Mouse (Mus musculus): ENCODE measurements around the gene Pald1. TPM values are rescaled to one million over a fixed set of nuclear protein-coding genes. Genes with fewer than 3 reads are reported as not detected.
A peak's percentile ranks its signal among the peaks of the same experiment; 100 is the strongest.

Pald1 gene
- polyA plus RNA-seq, 1 experiment from 2014 or later, result 47.5 TPM

DNA sequence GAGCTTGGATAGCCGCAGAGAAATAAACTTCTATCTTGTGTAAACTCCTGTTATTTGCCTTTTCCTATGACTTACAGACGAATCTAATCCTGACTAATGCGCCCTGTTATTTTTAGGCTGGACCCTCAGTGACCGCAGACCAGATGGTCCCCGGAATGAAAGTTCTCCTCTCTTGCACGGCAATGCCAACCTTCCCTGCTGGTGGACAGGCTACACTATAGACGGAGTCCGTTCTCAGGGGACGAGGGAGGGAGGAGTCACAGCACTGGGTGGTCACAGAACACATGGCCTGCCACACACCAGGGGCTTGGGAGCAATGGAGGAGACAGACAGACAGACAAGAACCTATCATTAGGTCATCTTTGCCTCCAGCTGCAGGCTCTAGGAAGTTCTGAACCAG is 20.8 kb downstream of the Pald1 start:
- no peak for ATAC-seq (ENCODE audit: insufficient read depth)

DNA sequence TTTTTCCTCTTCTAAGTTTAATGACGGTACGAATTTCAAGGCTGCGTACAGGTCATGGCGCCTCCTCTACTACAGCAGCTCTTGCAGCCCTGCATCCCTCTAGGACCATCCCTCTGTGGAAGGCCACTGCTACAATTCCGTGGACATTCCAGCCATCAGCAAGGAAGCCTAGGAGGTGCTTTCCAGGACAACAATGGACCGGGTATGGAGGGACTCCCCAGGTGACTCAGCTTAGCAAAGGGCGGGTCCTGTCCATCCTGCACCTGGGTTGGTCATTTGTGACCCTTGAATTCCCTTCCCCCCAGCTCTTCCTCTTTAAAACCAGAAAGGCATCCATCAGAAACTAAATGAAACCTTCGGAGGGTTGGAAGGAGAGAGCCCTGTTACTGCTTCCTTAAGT is 22.7 kb downstream of the Pald1 start:
- no peak overlapping the region for H3K4me3 ChIP-seq (ENCODE audit: low read depth, low read length)
- no peak overlapping the region for H3K9ac ChIP-seq
- 92% methylated on average over 8 of the region's 8 CpGs for WGBS
- H3K36me3 ChIP-seq (ENCODE audit: insufficient read depth), result peaks cover 11% of the 10 kb centered on the region; the same call in 1 of the 2 replicates
- no peak for DNase-seq
- H3K9me3 ChIP-seq (ENCODE audit: low read depth, low read length), result no peaks in the 10 kb centered on the region
- no peaks in the 10 kb centered on the region for H3K27me3 ChIP-seq (ENCODE audit: insufficient read depth, low read length)
- no peak for ATAC-seq (ENCODE audit: insufficient read depth)
- no peak overlapping the region for H3K4me2 ChIP-seq
- no peaks in the 10 kb centered on the region for H3K4me1 ChIP-seq (ENCODE audit: insufficient read depth)
- H3K27ac ChIP-seq (ENCODE audit: low read depth), result no peak overlapping the region
- no peak for TF ChIP-seq CTCF (IDR thresholded peaks at IDR 0.05; ENCODE audit: low read depth)

More for the DNA sequence above, 20.8 kb downstream of the Pald1 start:
- no peak overlapping the region; the same call in 1 of the 2 replicates for H3K27ac ChIP-seq (ENCODE audit: low read depth)
- no peak overlapping the region for H3K4me2 ChIP-seq
- WGBS, result 66% methylated on average over 9 of the region's 9 CpGs
- no peaks in the 10 kb centered on the region for H3K4me1 ChIP-seq (ENCODE audit: insufficient read depth)
- TF ChIP-seq CTCF (IDR thresholded peaks at IDR 0.05; ENCODE audit: low read depth), result no peak
- no peak overlapping the region for H3K4me3 ChIP-seq (ENCODE audit: low read depth, low read length)
- no peak overlapping the region for H3K9ac ChIP-seq
- no peak for DNase-seq
- no peaks in the 10 kb centered on the region for H3K27me3 ChIP-seq (ENCODE audit: insufficient read depth, low read length)
- no peaks in the 10 kb centered on the region for H3K9me3 ChIP-seq (ENCODE audit: low read depth, low read length)
- peaks cover 9% of the 10 kb centered on the region; the same call in 1 of the 2 replicates for H3K36me3 ChIP-seq (ENCODE audit: insufficient read depth)

- no peak overlapping the region for H3K9ac ChIP-seq
- peaks cover 14% of the 10 kb centered on the region; the same call in 1 of the 2 replicates for H3K36me3 ChIP-seq (ENCODE audit: insufficient read depth)
- WGBS, result 83% methylated on average over 8 of the region's 8 CpGs
- no peaks in the 10 kb centered on the region for H3K27me3 ChIP-seq (ENCODE audit: insufficient read depth, low read length)
- H3K4me1 ChIP-seq (ENCODE audit: insufficient read depth), result no peaks in the 10 kb centered on the region
- DNase-seq (no peak), ATAC-seq (ENCODE audit: insufficient read depth) (no peak)
- TF ChIP-seq CTCF (IDR thresholded peaks at IDR 0.05; ENCODE audit: low read depth), result no peak
- H3K4me2 ChIP-seq, result no peak overlapping the region
- H3K4me3 ChIP-seq (ENCODE audit: low read depth, low read length), result no peak overlapping the region
- H3K9me3 ChIP-seq (ENCODE audit: low read depth, low read length), result no peaks in the 10 kb centered on the region
- no peak overlapping the region for H3K27ac ChIP-seq (ENCODE audit: low read depth)
Measured at GRCm38 (mm10) chr10:61359411-61359810, 23.9 kb downstream of the Pald1 start.

DNA sequence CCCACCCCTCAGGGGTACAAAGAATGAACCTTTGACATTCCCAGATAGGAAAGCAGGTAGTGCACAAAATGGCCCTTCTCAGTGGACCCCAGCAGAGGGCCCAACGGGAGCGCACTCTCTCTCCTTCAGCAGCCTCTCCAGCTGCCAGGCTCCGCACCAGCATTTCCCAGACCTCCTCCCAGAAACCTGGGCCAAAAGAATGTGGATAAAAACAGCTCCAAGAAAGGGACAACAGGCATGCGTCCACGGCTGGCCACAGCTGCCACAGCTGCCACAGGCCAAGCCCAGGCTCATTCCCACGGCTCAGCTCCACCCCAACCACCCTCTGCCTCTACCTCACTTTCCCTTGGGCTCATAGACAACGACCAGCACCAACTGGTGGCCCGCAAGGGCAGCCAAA is 25.7 kb downstream of the Pald1 start:
- no peak overlapping the region for H3K27ac ChIP-seq (ENCODE audit: low read depth)
- no peak overlapping the region for H3K9ac ChIP-seq
- H3K4me1 ChIP-seq (ENCODE audit: insufficient read depth), result no peaks in the 10 kb centered on the region
- no peak overlapping the region for H3K4me2 ChIP-seq
- WGBS, result 35% methylated on average over 8 of the region's 8 CpGs
- ATAC-seq (ENCODE audit: insufficient read depth) (peak; percentile 57; the same call in 1 of the 2 replicates), DNase-seq (peak; percentile 61)
- H3K9me3 ChIP-seq (ENCODE audit: low read depth, low read length), result no peaks in the 10 kb centered on the region
- peak; percentile 22; the same call in 1 of the 2 replicates for TF ChIP-seq CTCF (IDR thresholded peaks at IDR 0.05; ENCODE audit: low read depth)
- H3K4me3 ChIP-seq (ENCODE audit: low read depth, low read length), result no peak overlapping the region
- no peaks in the 10 kb centered on the region for H3K27me3 ChIP-seq (ENCODE audit: insufficient read depth, low read length)
- peaks cover 20% of the 10 kb centered on the region for H3K36me3 ChIP-seq (ENCODE audit: insufficient read depth)

DNA sequence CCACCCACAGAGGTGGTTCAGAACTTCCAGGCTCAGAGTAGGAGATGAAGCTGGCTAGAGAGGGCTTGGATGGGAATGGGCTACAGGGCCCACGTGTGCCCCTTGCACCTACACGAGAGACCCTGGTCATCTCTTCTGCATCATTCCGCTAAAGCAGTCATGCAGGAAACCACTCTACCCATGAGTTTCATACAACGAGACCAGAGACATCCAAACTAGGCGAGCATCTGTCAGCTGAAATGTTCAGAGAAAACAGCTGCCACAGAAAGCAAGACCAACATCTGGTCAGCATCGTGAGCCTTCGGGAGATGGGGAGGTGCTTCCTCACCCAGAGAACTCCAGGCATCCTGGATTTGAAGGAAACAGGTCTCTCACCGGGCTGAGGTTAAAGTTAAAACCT is 26.8 kb downstream of the Pald1 start:
- WGBS, result 86% methylated on average over 8 of the region's 8 CpGs
- H3K27ac ChIP-seq (ENCODE audit: low read depth), result no peak overlapping the region
- H3K27me3 ChIP-seq (ENCODE audit: insufficient read depth, low read length), result no peaks in the 10 kb centered on the region
- no peaks in the 10 kb centered on the region for H3K9me3 ChIP-seq (ENCODE audit: low read depth, low read length)
- no peak for ATAC-seq (ENCODE audit: insufficient read depth)
- no peaks in the 10 kb centered on the region for H3K4me1 ChIP-seq (ENCODE audit: insufficient read depth)
- no peak overlapping the region for H3K9ac ChIP-seq
- TF ChIP-seq CTCF (IDR thresholded peaks at IDR 0.05; ENCODE audit: low read depth), result no peak
- peaks cover 30% of the 10 kb centered on the region for H3K36me3 ChIP-seq (ENCODE audit: insufficient read depth)
- H3K4me2 ChIP-seq, result no peak overlapping the region
- H3K4me3 ChIP-seq (ENCODE audit: low read depth, low read length), result no peak overlapping the region
- DNase-seq, result no peak

GRCm38 (mm10) chr10:61356095-61356494 is 27.2 kb downstream of the Pald1 start:
- 92% methylated on average over 5 of the region's 5 CpGs for WGBS
- no peak for ATAC-seq (ENCODE audit: insufficient read depth)
- H3K9ac ChIP-seq, result no peak overlapping the region

GRCm38 (mm10) chr10:61355611-61356010 is 27.7 kb downstream of the Pald1 start:
- Histone ChIP-seq H3K4me3 (ENCODE audit: low read depth, low read length) (no peak overlapping the region), H3K4me2 (no peak overlapping the region), H3K4me1 (ENCODE audit: insufficient read depth) (no peaks in the 10 kb centered on the region), H3K9me3 (ENCODE audit: low read depth, low read length) (no peaks in the 10 kb centered on the region), H3K36me3 (ENCODE audit: insufficient read depth) (peaks cover 38% of the 10 kb centered on the region), H3K27ac (ENCODE audit: low read depth) (no peak overlapping the region), H3K9ac (no peak overlapping the region), H3K27me3 (ENCODE audit: insufficient read depth, low read length) (no peaks in the 10 kb centered on the region)
- TF ChIP-seq CTCF (IDR thresholded peaks at IDR 0.05; ENCODE audit: low read depth), result no peak
- 94% methylated on average over 13 of the region's 13 CpGs for WGBS
- ATAC-seq (ENCODE audit: insufficient read depth) (no peak), DNase-seq (no peak)

More at GRCm38 (mm10) chr10:61356095-61356494, 27.2 kb downstream of the Pald1 start:
- peak; percentile 58 for DNase-seq
- no peaks in the 10 kb centered on the region for H3K27me3 ChIP-seq (ENCODE audit: insufficient read depth, low read length)
- H3K4me2 ChIP-seq, result no peak overlapping the region
- H3K27ac ChIP-seq (ENCODE audit: low read depth), result no peak overlapping the region
- H3K4me3 ChIP-seq (ENCODE audit: low read depth, low read length), result no peak overlapping the region
- H3K36me3 ChIP-seq (ENCODE audit: insufficient read depth), result peaks cover 34% of the 10 kb centered on the region
- TF ChIP-seq CTCF (IDR thresholded peaks at IDR 0.05; ENCODE audit: low read depth), result peak; percentile 38
- no peaks in the 10 kb centered on the region for H3K9me3 ChIP-seq (ENCODE audit: low read depth, low read length)
- no peaks in the 10 kb centered on the region for H3K4me1 ChIP-seq (ENCODE audit: insufficient read depth)

DNA sequence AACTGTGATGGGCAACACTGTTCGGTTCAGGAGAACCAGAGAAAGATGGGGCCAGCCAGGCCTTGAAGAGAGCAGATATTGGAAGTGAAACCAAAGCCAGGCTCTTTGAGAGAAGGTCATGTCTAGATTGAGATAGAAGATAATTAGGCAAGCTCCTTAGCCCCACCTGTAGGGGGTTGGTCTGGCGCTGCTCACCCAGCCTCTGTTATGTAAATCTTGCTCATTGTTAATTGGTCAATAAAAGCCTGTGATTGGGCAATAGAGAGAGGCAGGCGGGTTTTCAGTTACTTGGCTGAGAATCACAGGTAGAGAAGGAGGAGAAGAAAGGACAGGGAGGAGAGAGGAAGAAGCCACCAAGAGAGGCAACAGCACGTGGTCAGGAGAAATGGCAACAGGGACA is 32.1 kb downstream of the Pald1 start:
- Histone ChIP-seq H3K27ac (ENCODE audit: low read depth) (no peak overlapping the region), H3K4me1 (ENCODE audit: insufficient read depth) (no peaks in the 10 kb centered on the region), H3K27me3 (ENCODE audit: insufficient read depth, low read length) (no peaks in the 10 kb centered on the region), H3K9ac (no peak overlapping the region), H3K9me3 (ENCODE audit: low read depth, low read length) (no peaks in the 10 kb centered on the region), H3K4me2 (no peak overlapping the region), H3K36me3 (ENCODE audit: insufficient read depth) (peaks cover 62% of the 10 kb centered on the region), H3K4me3 (ENCODE audit: low read depth, low read length) (no peak overlapping the region)
- DNase-seq (no peak), ATAC-seq (ENCODE audit: insufficient read depth) (no peak)
- TF ChIP-seq CTCF (IDR thresholded peaks at IDR 0.05; ENCODE audit: low read depth), result no peak
- 70% methylated on average over 4 of the region's 4 CpGs for WGBS

Data from lung, embryonic 14.5 days (tissue).